Mouse (Mus musculus): ENCODE measurements around the gene Gm20388.

- TF ChIP-seq CTCF (IDR thresholded peaks at IDR 0.05; ENCODE audit: low read depth, low read length) (no peak), POLR2A (IDR thresholded peaks at IDR 0.05; ENCODE audit: insufficient read depth, low read length) (no peak), EP300 (IDR thresholded peaks at IDR 0.05; ENCODE audit: insufficient read depth, low read depth, low read length) (no peak)
Measured at GRCm38 (mm10) chr8:120253626-120254025, 343.0 kb downstream of the Gm20388 start.

All from ES-Bruce4 (cell line).